Mouse (Mus musculus): ENCODE data around the gene Mipol1. TPM values are rescaled to one million over a fixed set of nuclear protein-coding genes. Genes with fewer than 3 reads are reported as not detected.
A peak's percentile ranks its signal among the peaks of the same experiment; 100 is the strongest.
"Not testable (repeated sequence)": the region's sequence is repeated elsewhere in the genome, so short reads cannot be mapped to it uniquely, and the experiment has no call there.

Mipol1 gene
- total RNA-seq, 2 experiments from 2014 or later = 3.8 to 5.0 TPM

DNA sequence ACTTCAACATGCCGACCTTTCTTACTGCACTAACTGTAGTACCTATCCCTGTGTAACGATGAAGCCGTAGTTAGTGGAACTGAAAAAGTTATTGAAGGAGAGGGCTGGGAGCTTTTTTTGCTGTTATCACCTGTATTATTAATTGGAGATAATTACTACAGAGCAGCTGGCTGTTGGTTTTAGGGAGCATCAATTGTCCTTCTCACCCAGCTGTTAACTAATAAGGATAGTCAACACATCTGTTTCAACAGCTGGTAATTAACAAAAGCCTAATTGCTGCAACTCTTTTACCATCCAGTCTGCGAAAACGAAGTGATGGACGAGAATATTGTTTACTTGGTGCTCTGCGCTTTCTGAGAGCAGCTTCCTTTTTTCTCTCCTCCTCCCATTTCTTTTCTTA is 170.9 kb downstream of the Mipol1 start:
- ATAC-seq (replicated peaks; ENCODE audit: poor library complexity, severe bottlenecking) = no peak

DNA sequence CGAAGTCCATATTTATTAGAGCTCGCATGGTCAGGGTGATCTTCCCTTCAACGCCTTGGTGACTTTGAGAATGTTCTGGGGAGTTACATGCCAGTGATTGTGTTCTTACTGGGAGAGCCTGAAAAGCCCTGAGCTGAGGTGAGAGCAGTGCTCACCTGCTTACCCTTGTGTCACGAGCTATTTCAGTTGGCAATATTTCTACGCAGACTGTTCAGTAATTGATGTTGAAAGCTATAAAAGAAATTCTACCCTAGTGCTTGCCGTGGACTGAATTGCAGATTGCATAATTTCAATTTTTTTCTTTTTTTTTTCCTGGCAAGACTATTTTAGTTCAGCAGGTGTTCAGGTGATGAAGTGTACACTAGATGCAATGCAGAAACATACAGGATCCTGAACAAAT is 172.1 kb downstream of the Mipol1 start:
- no peak for ATAC-seq (replicated peaks; ENCODE audit: poor library complexity, severe bottlenecking)

DNA sequence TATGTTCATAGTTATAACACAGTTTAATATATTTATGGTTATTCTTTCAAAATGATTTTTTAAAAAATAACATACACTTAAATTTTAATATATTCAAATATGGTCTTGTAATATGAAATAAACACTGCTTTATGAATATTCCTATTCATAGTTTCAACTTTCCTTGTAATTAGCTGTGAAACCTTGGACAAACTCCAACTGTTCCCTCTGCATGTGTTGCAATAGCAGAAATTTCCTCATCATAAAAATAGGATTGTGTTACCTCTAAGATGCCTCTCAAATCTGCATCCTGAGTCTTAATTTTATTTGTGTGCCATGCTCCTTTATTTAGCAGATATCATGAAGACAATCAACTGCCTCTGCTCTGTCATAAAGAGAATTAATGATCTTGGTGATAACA is 179.7 kb downstream of the Mipol1 start:
- no peak for ATAC-seq (replicated peaks; ENCODE audit: poor library complexity, severe bottlenecking)

DNA sequence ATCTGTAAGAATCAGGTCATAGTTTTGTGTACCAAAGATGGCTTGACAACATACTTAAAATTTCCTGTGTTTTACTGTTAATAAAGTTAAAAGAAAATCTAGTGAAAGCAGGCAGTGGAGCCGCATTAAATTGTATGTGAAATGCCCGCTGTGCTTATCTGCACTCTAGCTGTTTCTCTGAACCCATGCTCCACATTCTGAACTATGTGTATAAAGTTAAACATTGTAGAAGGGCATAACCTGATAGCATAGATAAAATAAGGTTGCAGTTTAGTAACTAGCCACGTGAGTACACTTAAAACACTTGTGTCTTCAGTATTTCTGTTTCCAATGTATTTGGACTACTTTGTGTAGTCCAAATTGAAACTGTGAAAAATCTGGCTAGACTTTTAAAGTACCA is 183.6 kb downstream of the Mipol1 start:
- ATAC-seq (replicated peaks; ENCODE audit: poor library complexity, severe bottlenecking) = no peak

DNA sequence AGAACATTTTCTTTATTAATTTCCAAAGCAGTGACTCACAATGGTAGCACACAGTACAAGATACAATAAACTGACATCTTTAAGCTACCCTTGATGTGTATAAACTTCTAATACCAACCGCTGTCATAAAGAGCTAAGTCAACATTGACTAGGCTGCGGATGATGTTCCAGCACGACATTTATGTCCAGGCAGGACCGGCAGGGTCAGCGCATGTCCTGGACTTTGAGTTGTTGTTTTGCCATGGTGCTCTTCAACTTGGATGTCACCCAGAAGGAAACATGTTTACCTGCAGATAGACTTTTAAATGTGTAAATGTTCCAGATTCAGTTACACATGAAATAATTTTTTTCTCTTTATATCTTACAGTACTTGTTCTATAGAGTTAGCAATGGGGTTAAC is 194.7 kb downstream of the Mipol1 start:
- ATAC-seq (replicated peaks; ENCODE audit: poor library complexity, severe bottlenecking) = no peak

DNA sequence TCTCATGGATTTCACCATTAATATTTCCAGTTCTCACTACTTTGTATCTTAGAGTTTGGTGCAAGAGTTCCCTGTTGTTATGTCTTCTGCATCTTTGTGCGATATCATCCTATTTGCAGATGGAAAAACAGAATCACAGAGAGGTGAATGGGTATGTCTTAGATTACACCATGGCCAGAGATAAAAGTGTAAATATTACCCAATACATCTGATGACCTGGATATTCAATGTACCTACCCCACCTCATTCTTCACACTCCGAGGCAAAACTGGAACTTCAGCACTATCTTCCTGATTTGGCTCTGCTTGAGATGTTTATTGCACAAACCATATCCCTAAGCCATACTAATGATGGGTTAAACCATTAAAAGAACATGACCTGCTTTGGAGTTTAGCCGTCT is 198.0 kb downstream of the Mipol1 start:
- no peak for ATAC-seq (replicated peaks; ENCODE audit: poor library complexity, severe bottlenecking)

DNA sequence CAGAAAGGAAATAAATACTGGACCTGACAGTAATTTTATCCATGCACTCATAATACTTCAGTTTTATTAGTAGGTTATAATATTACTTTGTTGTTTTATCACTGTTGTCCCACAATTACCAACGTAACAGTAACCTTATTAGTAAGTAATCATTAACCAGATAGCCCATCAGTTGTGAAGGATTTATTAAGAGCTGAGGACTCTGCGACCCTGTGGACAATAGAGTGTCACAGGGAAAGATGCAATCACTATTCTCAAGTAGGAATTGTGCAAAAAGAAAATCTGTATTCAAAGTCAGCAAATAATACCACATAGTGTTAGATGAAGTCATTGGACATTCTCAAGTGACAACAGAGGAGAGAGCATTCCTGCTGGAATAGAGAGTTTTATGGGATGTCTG is 198.5 kb downstream of the Mipol1 start:
- no peak for ATAC-seq (replicated peaks; ENCODE audit: poor library complexity, severe bottlenecking)

DNA sequence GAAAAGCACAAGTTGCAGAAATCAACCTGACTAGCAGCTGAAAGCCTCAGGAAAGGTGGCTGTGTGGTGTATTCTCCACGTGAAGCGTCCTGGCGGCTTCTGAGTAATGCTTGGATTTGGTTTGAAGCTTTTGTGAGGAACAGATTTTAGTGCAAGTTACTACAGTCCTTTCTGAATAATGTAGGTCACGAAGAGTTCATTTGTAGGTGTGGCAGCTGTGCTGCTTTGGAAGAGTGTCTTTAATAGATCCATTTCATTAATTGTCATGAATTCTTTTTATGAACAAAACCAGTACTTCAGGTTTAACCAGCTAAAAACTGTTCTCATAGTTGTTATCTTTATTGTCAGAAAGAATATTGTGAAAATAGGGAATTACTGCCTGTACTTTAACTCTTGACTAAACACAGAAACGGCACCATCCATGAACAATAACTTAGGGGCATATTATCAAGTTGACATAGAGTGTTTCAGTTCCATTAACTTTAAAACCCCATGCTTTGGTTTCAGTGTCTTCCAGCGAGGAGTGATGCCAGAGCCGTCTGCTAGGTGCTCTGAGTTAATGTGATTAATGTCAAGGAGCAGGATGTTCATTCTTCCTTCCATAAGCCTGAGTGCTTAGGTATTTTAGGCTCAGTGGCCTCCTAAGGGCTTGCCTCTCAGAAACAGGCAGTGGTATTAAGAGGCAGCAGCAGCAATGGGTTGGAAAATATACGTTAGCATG is 206.9 kb downstream of the Mipol1 start:
- not testable (repeated sequence) for ATAC-seq (replicated peaks; ENCODE audit: poor library complexity, severe bottlenecking)

DNA sequence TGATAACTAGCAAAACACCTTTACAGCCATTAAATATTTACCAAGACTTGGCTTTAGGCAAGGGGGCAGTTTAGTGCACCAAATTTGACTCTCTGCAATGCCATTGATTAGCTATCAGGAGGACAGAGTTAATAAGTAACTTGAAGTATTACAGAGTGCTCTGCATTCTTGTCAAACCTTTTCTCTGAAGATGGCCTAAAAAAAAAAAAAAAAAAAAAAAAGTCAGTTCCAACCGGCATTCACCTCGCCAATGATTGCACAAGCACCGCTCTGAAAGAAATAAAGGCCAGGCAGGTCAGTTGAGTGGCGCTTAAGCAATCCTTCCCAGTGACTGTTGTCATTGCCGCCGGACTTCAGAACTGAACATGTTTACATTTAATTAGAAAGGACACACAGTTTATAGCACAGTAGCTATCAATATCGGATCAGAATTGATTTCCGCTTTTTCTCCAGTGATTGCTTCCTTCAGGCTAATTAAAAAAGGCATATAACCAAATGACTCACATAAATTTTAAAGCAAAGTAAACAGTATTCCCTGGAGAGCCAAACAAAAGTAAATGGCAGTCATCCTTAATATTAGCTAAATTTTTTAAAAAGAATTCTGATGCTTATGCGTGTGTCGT is 214.2 kb downstream of the Mipol1 start:
- ATAC-seq (replicated peaks; ENCODE audit: poor library complexity, severe bottlenecking) = peak; percentile 65; the same call in 1 of the 2 replicates

DNA sequence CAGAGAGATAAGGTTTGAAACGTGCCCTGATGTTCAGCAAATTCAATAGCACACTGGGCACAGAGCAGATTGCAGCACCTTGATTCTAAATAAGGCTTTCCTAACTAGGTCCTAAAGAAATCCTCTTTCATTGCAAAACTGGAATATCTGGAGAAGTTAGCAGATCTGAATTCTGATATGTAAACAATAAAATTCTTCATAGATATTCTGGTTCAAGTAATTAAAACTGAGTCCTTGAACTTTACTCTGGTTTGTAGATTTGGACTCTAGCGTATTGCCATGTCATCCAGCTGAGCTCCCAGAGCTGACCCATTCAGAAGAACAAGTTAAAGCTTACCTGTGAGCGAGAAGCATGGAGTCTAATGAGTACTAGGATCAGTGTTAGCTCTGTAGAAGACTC is 217.1 kb downstream of the Mipol1 start:
- no peak for ATAC-seq (replicated peaks; ENCODE audit: poor library complexity, severe bottlenecking)

DNA sequence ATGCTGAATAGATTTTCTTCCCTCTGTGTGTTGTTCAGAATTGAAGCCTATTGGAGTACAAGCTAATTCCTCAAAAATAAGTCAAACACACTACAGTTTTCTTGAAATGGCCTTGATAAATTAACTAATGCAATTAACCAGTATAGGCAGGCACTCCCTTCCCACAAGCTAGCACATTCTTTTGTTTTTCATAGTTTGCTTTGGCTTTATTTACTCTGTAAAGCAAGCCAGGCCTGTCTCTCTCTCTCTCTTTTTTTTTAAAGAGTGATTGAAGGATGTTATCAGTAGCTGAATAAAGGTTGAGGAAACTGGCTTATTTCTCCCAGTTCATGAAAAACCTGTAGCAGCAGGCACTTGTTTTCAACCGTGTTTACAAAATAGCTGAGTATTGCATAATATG is 219.1 kb downstream of the Mipol1 start:
- ATAC-seq (replicated peaks; ENCODE audit: poor library complexity, severe bottlenecking) = no peak

DNA sequence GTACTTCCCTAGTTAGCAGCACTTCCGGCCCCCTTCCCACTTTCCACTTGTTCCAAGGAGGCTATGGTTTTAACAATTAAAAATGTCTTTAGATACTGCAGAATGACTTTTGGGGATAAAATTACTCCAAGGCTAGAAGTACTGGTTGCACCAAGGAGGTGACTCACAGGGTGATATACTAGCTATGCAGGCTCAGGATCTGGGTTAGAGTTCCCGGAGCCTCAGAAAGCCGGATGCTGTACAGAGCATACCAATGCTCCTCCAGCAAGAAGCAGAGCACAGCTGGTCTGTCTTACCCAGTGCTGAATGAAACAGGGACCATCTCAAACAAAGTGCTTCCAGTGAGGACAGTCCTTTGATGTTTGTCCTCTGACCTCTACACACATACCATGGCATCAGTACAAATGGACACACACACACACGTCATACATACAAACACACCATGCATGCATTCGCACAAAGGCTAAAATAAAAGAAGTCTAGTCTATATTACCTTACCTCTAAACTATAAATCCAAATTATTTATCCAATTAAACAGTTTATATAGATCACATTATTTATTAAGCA is 219.9 kb downstream of the Mipol1 start:
- no peak for ATAC-seq (replicated peaks; ENCODE audit: poor library complexity, severe bottlenecking)

DNA sequence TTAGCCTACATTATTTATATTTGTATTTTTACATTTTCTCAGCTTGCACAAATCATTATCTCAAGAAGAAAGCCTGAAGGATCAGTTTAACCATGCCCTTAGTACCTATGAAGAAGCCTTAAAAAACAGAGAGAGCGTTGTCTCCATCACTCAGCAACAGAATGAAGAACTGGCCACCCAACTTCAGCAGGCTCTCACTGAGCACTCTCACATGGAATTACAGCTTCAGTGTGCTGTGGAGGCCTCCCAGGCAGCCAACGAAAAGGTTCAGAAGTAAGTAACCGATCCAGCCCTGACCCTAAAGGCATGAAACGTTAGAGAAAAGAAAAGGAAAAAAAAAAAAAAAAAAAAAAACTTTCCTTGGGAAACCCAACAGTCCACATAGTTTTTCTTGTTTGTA is 226.7 kb downstream of the Mipol1 start:
- ATAC-seq (replicated peaks; ENCODE audit: poor library complexity, severe bottlenecking) = no peak

DNA sequence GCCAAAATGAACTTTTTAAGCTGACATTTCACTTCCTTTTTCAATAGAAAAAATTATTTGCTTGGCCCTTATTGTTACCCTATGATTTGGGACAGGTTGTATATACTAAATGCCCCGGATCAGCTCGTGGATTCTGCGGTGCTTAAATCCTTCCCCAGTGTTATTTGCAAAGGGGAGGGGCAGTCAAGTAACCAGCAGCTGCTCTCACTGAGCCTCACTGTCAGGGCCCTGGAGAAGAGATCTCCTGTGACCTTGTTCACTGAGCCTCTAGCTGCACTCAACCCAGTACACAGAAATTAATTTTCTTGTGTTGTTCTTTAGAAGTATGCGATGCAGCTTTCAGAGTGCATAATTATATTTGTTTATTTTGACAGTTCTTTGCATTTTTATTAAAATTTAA is 227.1 kb downstream of the Mipol1 start:
- ATAC-seq (replicated peaks; ENCODE audit: poor library complexity, severe bottlenecking) = no peak

DNA sequence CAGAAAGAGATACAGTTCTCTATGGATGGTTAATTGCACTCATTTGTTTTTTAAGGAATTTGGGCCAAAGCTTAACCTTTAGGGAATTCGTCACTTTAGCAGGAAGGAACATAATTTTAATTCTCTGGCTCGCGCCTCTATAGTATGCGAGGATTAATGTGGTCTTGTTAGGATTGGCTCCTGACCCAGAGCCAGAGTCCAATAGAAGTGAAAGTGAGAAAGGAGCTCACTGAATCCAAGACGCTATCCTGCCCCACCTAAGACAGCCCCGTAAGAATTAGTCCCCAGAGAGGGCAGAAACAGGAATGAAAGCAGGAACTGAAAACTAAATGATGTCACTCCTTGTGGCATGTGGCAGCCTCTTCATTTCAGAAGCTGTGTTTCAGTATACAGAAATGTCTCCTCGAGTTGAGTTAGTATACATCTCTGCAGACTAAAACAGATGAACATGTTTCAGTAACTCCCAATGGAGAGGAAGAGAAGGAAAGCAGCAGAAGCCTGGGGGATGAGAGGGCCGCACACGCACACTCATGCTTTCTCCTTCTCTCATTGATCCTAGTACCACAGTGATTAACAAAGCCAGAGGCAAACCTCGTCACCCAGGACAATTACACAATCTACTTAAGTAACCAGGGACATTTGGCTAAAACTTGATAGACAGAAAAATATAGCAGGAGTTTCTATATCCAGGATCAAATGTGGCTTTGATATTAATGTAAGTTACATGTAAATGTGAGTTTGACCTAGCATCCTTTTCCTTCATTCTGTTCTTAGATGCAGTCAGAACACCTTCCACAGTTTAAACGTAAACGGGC is 234.5 kb downstream of the Mipol1 start:
- ATAC-seq (replicated peaks; ENCODE audit: poor library complexity, severe bottlenecking) = peak; percentile 82

DNA sequence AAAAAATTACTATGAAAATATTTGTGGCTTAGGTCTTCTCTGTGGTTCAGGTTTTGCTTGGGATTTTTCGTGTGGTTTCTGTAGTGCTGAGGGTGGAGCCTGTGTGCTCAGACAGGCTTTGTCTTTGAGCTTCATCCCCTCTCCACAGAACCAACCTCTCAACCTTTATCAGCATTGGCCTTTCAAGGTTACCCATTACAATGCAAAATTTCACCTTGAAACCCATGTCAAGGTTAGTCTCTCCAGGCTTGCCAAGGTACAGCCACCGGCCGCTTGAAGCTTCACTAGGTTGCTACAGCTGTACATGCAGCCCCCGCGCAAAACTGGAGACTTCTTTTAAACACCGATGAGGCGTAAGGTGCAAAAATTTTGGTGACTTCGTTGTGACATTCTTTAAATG is 241.6 kb downstream of the Mipol1 start:
- no peak for ATAC-seq (replicated peaks; ENCODE audit: poor library complexity, severe bottlenecking)

DNA sequence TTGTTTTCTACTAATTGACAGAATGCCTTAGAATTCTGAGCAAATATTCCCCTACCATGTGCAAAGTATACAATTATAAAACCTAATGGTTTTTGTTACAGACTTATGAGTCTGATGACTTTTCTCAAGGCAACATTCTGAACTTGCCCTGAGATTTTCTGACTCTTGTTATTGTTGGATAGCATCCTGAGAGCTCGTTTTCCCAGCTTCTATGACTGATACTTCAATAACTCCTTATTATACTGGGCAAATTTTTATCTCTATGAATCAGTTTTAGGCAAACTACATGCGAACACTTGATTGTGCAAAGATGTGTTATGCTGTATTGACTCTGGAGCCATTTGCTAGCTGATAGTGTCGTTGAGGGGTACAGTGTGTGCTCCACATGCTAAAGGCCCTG is 246.6 kb downstream of the Mipol1 start:
- no peak for ATAC-seq (replicated peaks; ENCODE audit: poor library complexity, severe bottlenecking)

DNA sequence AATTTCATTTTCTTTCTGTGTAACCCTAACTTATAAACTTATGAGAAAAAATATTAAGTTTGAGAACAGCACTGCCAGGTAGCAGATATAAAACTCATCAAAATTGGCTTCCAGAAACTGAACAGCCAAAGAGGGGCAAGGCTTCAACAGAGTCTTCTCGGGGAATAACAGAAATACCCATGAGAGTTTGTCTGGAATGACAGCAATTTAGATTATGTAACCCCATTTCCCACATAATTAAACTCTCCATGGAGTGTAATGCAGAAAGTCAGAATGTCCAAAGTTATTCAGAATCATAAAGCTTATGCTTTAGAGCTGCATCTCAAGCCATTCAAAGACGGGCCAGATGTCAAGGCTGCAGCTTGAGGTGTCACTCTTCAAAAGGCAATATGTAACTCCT is 251.6 kb downstream of the Mipol1 start:
- ATAC-seq (replicated peaks; ENCODE audit: poor library complexity, severe bottlenecking) = no peak

DNA sequence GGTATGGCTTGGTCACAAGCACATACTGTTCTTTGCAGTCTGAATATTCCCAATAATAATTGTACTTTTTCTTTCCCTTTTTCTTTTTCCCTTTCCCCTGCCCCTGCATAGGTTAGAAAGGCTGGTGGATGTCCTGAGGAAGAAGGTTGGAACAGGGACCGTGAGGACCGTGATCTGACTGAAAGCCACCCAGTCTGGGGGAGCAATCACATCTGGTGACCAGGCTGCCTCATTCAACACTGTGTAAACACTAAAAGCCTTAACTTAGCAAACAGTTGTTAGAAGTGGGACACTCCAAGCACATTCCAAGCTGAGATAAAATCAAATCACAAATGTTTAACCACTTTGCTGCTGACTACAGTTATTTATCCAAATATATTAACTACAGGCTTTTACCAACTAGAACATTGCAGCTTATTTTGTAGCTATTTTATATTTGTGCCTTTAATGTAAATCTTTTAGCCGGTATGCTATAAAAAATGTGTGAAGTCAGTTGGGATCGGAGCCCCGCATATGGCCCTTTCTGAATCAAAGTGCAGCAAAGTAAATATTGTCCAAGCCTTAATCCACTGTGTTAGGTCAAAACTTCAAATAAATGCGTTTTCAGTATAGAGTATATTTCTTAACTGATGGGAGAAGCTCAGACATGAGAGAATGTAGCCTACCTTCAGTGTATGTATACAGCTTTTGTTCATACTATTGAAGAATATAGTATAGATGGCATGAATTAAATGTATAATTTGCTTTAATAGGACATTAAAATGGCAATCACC is 266.3 kb downstream of the Mipol1 start:
- no peak for ATAC-seq (replicated peaks; ENCODE audit: poor library complexity, severe bottlenecking)

DNA sequence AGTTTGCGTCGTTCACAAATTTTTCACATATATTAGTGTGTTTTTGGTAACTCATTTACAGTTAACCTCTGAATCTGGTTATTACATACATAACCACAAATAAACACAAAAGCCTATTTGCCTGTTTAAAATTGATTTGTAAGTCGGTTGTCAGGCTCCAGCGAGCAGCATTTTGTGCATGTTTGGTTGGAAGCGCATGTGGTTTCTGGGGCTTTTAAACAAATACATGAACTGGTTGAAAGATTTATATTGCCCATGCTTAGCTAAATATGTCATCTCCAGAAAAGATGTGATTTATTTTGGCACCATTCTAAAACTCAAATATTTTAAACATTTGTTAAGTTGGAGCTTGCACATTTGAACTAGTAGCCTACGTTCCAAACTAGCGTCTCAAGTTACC is 270.0 kb downstream of the Mipol1 start:
- no peak for ATAC-seq (replicated peaks; ENCODE audit: poor library complexity, severe bottlenecking)
